Mouse (Mus musculus) layer of hippocampus, adult 2 months (tissue): ENCODE results near the gene Sugct. TPM values are rescaled to one million over a fixed set of nuclear protein-coding genes. Genes with fewer than 3 reads are reported as not detected.
A peak's percentile ranks its signal among the peaks of the same experiment; 100 is the strongest.

Experiments used
- DNase-seq, 2 experiments: peaks; one replicate each; pipeline ENCODE4 v3.0.0; 2022; ENCODE audit warnings: low spot score in 2 of 2
- H3K27ac ChIP-seq: fragments of 200-600 bp; 2 replicates; pipeline ENCODE4 v1.8.1; 2022
- H3K4me3 ChIP-seq: fragments of 200-600 bp; 2 replicates; pipeline ENCODE4 v1.8.1; 2022; ENCODE audit warnings: mild to moderate bottlenecking
- CTCF ChIP-seq: fragments of 200-600 bp; conservative IDR thresholded peaks from 2 replicates; pipeline ENCODE4 v1.8.1; 2022; ENCODE audit warnings: antibody characterized with exemption, mild to moderate bottlenecking, moderate library complexity
- total RNA-seq, 2 experiments: library from RNA; stranded (reverse); gene quantifications; 2 replicates each; pipeline ENCODE4 v1.2.3; 2021

The Sugct gene
- total RNA-seq, 2 experiments from 2014 or later = 2.1 to 3.3 TPM

DNA sequence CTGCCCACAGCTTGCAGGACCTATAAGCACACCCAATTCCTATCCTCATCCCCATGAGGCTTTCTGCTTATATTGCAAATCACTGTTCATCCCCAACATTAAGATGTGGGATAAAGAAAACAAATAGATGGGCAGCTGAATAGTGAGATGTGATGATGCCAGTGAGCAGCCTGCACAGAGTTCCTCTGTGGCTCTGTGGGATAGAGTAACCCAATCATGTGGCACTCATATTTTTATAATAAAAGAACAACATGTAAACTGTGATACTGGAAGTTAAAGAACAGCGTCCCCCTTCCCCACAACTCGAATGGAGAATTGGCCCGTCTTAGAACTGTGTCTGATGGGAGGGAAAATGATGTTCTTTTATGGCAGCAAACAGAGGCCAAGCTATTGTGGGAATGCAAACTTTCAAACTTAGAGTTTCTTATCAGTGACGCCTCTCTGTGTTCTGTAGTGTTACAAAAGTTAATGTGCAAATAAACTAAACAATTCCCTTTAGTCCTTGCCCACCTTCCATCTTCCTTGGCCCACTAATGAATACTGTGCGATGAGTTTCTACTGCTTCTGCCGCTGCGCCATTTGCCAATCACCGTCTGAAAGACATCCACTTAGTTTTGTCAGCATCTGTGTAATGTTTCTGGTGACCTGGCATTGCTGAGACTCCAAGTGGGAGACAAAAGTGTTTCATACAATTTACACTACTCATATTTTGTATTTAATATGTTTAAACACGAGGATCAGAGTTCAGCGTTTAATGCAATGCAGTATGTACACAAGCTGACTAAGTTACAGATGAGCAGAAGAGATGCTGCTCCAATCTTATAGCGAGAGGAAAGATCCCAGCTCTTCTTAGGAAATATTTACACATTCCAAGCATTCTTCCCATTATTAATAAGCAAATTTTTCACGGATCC, 756.5 kb downstream of the Sugct start:
- no peak for DNase-seq
- TF ChIP-seq CTCF = no peak
- Histone ChIP-seq H3K4me3 (no peak overlapping the region), H3K27ac (no peak overlapping the region)

DNA sequence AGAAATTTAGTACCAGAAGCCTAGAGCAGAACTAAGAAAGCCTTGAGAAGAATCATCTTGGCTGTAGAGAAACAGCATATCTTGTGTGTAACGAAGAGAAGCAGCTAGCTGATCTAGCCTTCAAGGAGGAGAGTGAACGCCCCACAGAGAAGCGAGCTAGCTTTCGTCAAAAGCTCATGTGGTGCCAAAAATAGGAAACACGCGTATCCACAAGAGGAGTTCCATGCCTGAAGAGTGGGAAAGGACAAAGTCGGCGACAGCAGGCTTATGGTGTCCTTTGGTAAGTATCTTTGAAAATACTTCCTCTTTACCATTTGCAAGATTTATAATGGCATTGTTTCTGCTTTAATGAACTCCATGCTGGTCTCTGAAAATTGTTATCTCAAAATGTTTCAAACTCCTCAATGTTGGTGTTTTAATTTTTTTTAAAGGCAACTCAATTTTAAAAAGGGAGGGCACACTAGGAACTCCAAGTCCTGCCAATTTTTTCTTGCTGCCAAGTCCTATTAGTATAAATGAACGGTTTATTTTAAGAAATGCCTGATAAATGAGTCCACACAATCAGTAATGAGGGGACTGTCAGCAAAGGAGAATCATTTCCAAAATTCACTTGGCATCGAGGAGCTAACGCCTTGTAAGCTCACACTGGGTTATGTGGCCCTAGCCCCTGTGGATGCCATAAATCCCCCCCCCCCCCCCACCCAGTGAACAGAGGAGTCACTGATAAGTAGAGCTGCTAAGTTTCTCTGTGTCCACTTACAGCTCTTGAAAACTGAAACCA, 757.7 kb downstream of the Sugct start:
- peak overlapping the region; percentile 75 for H3K27ac ChIP-seq
- peak overlapping the region; percentile 8; the same call in 1 of the 2 replicates for H3K4me3 ChIP-seq
- DNase-seq = peak; percentile 19 to 49
- TF ChIP-seq CTCF = no peak

DNA sequence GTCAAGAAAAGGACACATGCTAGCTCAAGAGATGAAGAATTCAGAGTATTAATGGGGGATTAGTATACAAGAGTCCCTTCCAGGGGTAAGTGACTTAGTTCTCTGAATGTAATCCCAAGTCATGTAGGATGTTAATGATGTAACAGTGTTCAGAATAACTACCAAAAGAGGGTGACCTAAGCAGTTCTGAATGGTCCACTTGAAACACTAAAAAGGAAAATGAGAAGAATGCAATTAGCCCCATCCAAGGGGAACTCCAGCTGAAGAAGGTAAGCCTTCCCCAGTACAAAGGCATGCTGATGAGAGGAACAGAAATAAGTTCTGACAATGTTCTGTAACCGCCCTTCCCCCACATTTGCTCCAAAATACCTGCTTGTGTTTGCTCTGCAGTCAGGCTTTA, 760.3 kb downstream of the Sugct start:
- DNase-seq = no peak
- Histone ChIP-seq H3K4me3 (no peak overlapping the region), H3K27ac (no peak overlapping the region)
- no peak for TF ChIP-seq CTCF

DNA sequence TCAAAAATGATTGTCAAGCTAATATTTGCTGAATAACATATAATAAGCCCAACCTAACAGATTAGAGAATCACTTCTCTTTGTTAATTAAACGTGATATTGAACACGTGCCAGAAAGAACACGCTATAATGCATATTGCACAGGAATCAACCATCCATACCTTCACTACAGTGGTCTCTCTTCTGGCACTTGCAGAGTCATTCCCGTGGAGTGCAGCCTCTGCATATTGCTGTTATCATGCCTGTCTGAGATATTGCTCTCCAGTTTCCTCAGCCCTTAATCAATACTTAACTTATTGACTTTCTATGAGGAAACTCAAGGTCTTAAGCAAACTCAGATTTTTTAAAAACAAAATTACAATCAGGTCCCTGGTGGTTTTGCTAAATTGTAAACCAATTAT, 761.8 kb downstream of the Sugct start:
- Histone ChIP-seq H3K4me3 (no peak overlapping the region), H3K27ac (no peak overlapping the region)
- DNase-seq = no peak
- no peak for TF ChIP-seq CTCF

DNA sequence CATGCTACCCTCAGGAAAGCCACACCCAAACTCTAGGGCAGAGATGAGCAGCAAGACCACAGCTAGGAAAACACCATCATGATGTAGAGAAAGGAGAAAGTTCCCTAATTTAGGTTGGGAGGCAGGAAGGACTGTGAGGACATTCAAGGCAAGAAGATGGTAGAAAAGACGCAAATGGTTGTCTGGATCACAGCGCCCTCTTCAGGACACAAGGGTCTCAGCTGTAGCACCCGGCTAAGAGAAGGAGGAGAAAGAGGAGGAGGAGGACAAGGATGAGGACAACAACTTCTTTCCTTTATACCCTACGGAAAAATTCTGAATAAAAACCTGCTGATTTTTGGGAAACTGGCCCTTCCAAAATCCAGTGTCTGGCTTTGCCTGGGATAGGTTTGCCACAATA, 774.0 kb downstream of the Sugct start:
- Histone ChIP-seq H3K4me3 (no peak overlapping the region), H3K27ac (no peak overlapping the region)
- no peak for DNase-seq
- peak; percentile 62 for TF ChIP-seq CTCF

DNA sequence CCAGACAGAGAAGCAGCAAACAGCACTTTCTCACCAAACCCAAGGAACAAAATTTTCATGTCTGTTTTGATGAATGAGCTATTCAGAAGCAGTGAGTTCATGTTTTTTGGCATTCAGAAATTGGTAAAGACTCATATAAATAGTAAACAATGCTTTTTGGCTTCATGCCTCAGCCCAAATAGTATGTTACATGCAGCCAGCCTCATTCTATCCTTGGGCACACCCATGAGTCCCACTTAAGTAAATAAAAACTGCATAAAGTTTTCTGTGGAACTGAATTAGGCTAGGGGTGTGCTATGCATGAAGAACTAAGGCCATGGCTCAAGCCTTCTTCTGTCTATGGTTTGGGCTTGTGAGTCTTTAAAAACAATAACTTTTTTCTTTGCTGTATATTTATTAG, 779.7 kb downstream of the Sugct start:
- no peak overlapping the region for H3K4me3 ChIP-seq
- H3K27ac ChIP-seq = no peak overlapping the region
- DNase-seq = no peak
- no peak for TF ChIP-seq CTCF

DNA sequence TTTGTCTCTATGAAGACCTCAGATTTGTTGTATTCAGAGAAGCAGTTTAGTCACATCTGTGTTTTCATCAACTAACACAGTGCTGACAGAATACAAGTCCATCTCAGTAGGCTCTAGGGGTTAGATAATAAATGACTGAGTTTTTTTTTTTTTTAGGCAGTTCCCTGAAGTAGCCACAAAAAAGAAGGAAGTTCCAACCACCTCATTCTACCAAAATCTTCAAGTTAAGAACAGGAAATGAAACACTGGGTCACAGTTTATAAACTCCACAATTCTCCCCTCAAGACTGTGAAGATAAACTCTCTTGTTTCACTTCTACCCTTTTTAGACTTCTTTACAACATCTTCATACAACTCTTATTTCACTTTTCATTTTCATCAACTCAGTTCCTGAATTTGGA, 783.1 kb downstream of the Sugct start:
- Histone ChIP-seq H3K27ac (no peak overlapping the region), H3K4me3 (no peak overlapping the region)
- DNase-seq = no peak
- TF ChIP-seq CTCF = no peak

DNA sequence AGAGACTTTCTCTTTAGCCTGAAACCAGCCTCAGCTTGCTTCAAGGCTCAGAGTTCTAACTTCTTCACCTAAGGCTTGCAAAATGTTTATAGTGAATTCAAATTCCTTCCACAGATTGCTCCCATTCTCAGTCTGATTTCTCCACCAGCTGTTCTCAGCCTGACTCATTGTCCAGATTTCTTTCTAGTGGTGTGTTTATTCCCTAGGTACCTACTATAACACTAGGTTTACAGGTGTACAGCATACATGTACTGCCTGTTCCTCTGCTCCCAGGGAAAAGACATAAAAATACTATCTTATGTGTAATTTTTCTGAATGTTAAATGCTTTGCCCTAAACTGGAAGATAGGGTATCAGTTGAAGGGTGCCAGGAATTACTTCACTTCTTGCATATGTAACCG, 788.4 kb downstream of the Sugct start:
- Histone ChIP-seq H3K27ac (no peak overlapping the region), H3K4me3 (no peak overlapping the region)
- TF ChIP-seq CTCF = no peak
- DNase-seq = no peak

DNA sequence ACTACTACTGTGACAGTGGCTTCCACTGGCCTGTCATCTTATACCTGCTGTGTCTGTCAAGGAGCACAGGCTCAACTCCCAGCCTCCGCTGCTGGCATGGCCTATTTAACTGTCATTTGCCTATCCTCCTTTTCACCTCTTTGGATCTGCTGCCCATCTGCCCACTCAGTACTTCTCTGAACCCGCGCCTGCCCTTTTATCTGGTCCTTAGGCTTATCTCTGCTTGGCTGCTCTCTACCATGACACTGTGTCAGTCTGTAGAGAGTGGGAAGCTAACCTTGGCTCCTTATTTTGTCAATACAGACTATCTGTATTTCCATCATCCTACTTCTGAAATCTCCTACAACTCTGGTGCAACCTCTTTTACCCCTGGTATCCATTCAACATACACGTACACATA, 793.9 kb downstream of the Sugct start:
- no peak overlapping the region for H3K4me3 ChIP-seq
- TF ChIP-seq CTCF = no peak
- no peak overlapping the region for H3K27ac ChIP-seq
- DNase-seq = no peak

DNA sequence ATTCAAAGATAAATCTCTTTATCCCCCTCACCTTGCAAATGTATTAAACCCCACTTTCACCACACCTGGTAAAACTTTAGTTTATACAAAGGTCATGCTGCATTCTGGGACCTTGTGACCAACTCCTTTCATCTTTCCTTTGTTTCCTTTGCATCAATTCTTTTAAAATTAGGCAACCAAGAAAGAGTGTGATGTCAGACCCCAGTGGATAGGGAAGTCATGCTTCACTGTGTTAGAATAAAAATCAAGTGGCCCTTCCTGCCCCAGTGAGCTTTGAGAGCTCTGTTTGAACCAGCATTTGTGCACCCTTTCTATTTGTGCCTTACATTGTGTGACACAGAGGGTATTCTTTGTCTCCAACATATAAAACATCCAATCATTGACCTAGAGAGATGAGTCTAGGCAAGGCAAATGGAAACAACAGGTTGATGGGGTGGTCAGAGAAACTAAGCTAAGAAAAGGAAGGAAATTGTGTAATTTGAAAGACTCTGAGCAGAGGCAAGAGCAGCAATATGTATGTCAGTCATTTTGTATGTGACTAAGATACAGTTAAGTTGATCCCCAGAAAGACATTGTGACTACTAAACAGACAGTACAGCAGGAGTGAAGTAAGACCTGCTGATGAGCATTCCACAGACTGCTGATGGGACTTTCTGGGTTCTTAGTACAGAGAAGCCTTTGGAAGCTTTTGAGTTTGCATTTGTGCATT, 797.1 kb downstream of the Sugct start:
- Histone ChIP-seq H3K27ac (no peak overlapping the region), H3K4me3 (no peak overlapping the region)
- no peak for DNase-seq
- no peak for TF ChIP-seq CTCF

DNA sequence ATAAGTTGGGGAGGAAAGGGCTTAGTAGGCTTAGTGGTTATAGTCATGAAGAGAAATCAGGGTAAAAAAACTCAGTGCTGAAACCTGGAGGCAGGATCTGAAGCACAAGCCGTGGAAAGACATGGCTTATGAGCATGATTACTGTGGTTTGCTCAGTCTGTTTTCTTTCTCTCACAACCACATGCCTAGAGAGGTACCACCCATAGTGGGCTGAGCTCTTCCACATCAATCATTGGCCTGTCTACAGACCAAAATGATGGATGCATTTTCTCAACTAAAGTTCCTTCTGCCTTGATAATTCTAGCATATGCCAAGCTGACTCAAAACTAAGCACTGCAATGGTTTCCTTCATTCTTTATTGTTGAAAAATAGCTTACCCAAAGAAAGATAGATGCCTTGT, 817.3 kb downstream of the Sugct start:
- TF ChIP-seq CTCF = no peak

DNA sequence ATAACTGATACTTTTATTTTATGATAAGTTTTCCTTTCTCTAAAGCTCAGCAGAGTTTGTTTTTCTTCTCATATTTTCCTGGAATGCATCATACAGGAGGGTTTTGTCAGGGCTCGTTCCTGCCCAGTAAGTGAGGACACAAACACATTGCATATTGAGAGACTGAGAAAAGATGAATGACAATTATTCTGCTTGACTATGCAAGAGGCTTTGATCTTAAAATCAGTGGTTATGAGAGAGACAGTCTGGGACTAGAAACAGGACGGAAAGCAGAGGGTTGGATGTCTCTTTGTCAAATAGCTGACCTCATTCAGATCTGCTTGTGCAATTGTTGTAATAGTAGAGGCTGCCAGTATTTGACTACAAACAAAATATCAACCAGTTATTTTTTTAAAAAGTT, 835.4 kb downstream of the Sugct start:
- TF ChIP-seq CTCF = no peak

More for the DNA sequence above, 817.3 kb downstream of the Sugct start:
- Histone ChIP-seq H3K4me3 (no peak overlapping the region), H3K27ac (no peak overlapping the region)
- no peak for DNase-seq

DNA sequence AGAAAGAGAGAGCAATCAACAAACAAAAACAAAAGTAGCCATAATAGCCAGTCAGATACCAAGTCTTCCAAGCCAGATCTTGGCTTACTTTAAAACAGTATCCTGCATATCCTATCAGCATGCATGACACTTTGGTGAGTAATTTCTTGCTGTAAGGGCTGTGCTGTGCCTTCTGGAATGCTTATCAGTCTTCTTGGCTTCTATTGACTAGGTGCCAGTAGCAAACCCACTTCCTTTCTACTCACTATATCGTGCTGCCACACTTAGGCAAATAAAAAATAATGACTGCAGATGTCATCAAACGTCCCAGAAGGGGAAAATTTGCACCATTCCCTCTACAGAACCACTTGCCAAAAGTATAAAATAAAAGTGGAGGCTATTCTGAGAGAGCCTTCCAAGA, 848.1 kb downstream of the Sugct start:
- Histone ChIP-seq H3K4me3 (no peak overlapping the region), H3K27ac (no peak overlapping the region)
- DNase-seq = no peak
- no peak for TF ChIP-seq CTCF

More for the DNA sequence above, 835.4 kb downstream of the Sugct start:
- Histone ChIP-seq H3K4me3 (no peak overlapping the region), H3K27ac (no peak overlapping the region)
- DNase-seq = no peak
